Mouse (Mus musculus) intestine, embryonic 14.5 days (tissue): ENCODE data around the gene Ctsd. TPM values are rescaled to one million over a fixed set of nuclear protein-coding genes. Genes with fewer than 3 reads are reported as not detected.

Experiments
- ATAC-seq: fragments of 200-750 bp; cut with Nextera tagmentation; replicated peaks from 2 replicates; pipeline ENCODE4 v1.8.0; 2017; ENCODE audit warnings: low read depth, moderate number of reproducible peaks, moderate TSS enrichment, moderate library complexity; ENCODE audit not compliant: low FRiP score, low TSS enrichment
- DNase-seq: peaks from one replicate; pipeline ENCODE4 v3.0.0-alpha.2; 2018; ENCODE audit warnings: low spot score
- H3K27ac ChIP-seq: fragments of 300-500 bp; sonication (generic); 2 replicates; pipeline ENCODE4 v1.5.1; 2014; ENCODE audit warnings: low read depth, mild to moderate bottlenecking, control low read depth
- H3K27me3 ChIP-seq: fragments of 300-500 bp; sonication (generic); replicated peaks from 2 replicates; pipeline ENCODE4 v1.6.1; 2014; ENCODE audit warnings: low read length, control low read depth; ENCODE audit not compliant: control insufficient read depth, insufficient read depth
- H3K36me3 ChIP-seq: fragments of 300-500 bp; sonication (generic); 2 replicates; pipeline ENCODE4 v1.6.1; 2014; ENCODE audit warnings: low read length, control low read depth; ENCODE audit not compliant: control insufficient read depth, insufficient read depth
- H3K4me1 ChIP-seq: fragments of 300-500 bp; sonication (generic); replicated peaks from 2 replicates; pipeline ENCODE4 v1.6.1; 2014; ENCODE audit warnings: low read length, control low read depth, mixed read lengths; ENCODE audit not compliant: control insufficient read depth, insufficient read depth
- H3K4me2 ChIP-seq: fragments of 300-500 bp; sonication (generic); 2 replicates; pipeline ENCODE4 v1.6.1; 2014; ENCODE audit warnings: low read length
- H3K4me3 ChIP-seq: fragments of 300-500 bp; sonication (generic); 2 replicates; pipeline ENCODE4 v1.5.1; 2014; ENCODE audit warnings: low read depth, low read length, control low read depth, mixed read lengths
- H3K9ac ChIP-seq: fragments of 300-500 bp; sonication (generic); 2 replicates; pipeline ENCODE4 v1.6.1; 2014; ENCODE audit warnings: mild to moderate bottlenecking, low read length
- H3K9me3 ChIP-seq: fragments of 300-500 bp; sonication (generic); 2 replicates; pipeline ENCODE4 v1.6.1; 2016; ENCODE audit warnings: low read length, control low read depth; ENCODE audit not compliant: control insufficient read depth
- WGBS: fragments of 180-500 bp; shearing (Covaris S2); extraction: QIAGEN DNeasy Blood & Tissue Kit; methylation state at CpG from one replicate; pipeline ENCODE4 v1.1.7; 2014; 5-methylcytosine and 5-hydroxymethylcytosine counted together
- polyA plus RNA-seq: library from polyadenylated mRNA; unstranded; fragments of >200 nt; fragmentation: Nextera tagmentation; extraction: Ambion mirVana; gene quantifications from 2 replicates; pipeline ENCODE4 v1.2.1, GENCODE M21; 2014

Ctsd gene
- polyA plus RNA-seq, 1 experiment from 2014 or later: 248 TPM

GRCm38 (mm10) chr7:142386621-142387201 is 1.1 kb downstream of the Ctsd start:
- Histone ChIP-seq H3K36me3 (peaks cover 38% of the 10 kb centered on the region), H3K9ac (peak overlapping the region; percentile 78), H3K4me3 (peak overlapping the region; percentile 96), H3K27ac (peak overlapping the region; percentile 73; the same call in 1 of the 2 replicates), H3K4me1 (peaks cover 13% of the 10 kb centered on the region), H3K9me3 (no peaks in the 10 kb centered on the region), H3K4me2 (peak overlapping the region; percentile 89), H3K27me3 (no peaks in the 10 kb centered on the region)
- ATAC-seq: 0 out of 2 replicates have a peak, but pooled peaks have one; percentile 1
- DNase-seq: peak; percentile 64
- 56% methylated on average over 6 of the region's 6 CpGs for WGBS

DNA sequence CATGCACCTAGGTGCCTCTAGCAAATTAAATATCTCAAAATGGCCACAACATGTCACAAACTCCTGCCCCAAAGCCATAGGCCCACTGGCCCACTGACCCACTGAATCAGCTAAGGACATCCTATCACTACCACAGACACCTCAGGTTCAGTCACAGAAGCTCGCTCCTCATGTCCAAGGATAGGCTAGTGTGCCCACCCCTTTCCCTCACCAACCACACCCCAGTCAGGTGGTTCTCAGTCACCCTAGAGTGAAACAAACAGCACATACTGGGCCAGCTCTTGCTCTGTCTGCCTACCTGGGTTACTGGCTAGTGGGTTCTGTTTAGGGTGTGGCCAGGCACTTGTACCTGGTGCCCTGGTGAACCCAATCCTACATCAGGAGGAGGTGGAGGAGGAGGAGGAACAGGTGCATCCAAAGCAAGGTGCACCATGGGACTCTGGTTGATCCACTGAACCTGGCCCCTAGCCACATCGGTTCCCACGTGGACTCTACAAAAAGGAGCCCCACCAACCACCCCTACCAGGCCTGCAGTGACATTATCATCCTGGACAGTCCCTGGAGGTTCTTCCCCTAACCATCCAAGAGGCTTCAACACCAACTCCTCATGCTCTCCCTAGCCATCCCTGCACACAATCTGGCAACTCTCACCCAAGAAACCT is 2.0 kb downstream of the Ctsd start:
- Histone ChIP-seq H3K9ac (no peak overlapping the region), H3K36me3 (peaks cover 45% of the 10 kb centered on the region), H3K4me1 (peaks cover 13% of the 10 kb centered on the region), H3K27me3 (no peaks in the 10 kb centered on the region), H3K4me3 (no peak overlapping the region), H3K27ac (no peak overlapping the region), H3K9me3 (no peaks in the 10 kb centered on the region), H3K4me2 (peak overlapping the region; percentile 89; the same call in 1 of the 2 replicates)
- ATAC-seq (no peak), DNase-seq (no peak)
- 85% methylated on average over 3 of the region's 3 CpGs for WGBS

DNA sequence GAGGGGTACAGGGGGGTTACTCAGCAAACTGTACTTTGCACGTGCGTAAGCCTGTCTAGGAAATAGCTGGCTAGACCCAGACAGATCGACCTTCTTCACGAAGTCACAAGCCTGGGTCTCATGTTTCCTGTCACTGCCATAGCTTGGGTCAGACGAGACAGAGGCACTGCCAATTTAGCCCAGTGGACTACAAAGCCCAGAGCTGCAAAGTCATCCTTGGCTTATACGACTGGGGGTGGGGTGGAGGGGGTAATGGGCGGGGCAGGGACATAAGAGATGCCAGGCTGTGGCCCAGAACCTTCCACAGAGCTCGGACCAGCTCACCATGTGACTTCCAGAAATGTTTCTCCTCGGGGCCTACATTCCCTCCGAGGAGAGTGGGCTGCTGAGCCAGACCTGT is 3.5 kb downstream of the Ctsd start:
- Histone ChIP-seq H3K4me3 (no peak overlapping the region), H3K4me2 (no peak overlapping the region), H3K27me3 (no peaks in the 10 kb centered on the region), H3K9ac (no peak overlapping the region), H3K4me1 (peaks cover 13% of the 10 kb centered on the region), H3K27ac (no peak overlapping the region), H3K36me3 (peaks cover 61% of the 10 kb centered on the region), H3K9me3 (no peaks in the 10 kb centered on the region)
- no peak for DNase-seq
- no peak for ATAC-seq
- WGBS: 79% methylated on average over 10 of the region's 10 CpGs

DNA sequence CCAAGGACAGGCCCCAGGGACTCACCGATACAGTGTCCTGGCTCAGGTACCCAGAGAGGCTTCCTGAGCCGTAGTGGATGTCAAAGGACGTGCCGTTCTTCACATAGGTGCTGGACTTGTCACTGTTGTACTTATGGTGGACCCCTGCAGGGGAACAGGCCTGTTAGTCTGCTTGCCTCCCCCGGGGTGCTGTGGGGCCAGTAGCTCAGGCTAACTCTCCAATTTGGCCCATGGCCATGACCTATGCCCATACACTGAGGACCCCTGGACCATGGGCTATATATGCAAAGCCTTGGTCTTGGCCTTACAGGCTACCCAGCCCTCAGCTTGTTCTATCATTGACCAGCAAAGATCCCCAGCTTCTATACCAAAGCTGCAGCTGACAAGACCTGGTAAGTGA is 5.3 kb downstream of the Ctsd start, which contains the start of gene Gm49369:
TSS of gene Gm49369 (minus strand) at position 101 of the 400 bp plus-strand sequence.
- Histone ChIP-seq H3K36me3 (peaks cover 77% of the 10 kb centered on the region), H3K27me3 (no peaks in the 10 kb centered on the region), H3K4me1 (peaks cover 13% of the 10 kb centered on the region), H3K9ac (no peak within 1 kb of the TSS), H3K9me3 (no peaks in the 10 kb centered on the region), H3K27ac (no peak within 1 kb of the TSS), H3K4me3 (no peak within 1 kb of the TSS), H3K4me2 (no peak within 1 kb of the TSS)
- no peak for DNase-seq
- no peak for ATAC-seq
- 95% methylated on average over 5 of the region's 5 CpGs for WGBS

DNA sequence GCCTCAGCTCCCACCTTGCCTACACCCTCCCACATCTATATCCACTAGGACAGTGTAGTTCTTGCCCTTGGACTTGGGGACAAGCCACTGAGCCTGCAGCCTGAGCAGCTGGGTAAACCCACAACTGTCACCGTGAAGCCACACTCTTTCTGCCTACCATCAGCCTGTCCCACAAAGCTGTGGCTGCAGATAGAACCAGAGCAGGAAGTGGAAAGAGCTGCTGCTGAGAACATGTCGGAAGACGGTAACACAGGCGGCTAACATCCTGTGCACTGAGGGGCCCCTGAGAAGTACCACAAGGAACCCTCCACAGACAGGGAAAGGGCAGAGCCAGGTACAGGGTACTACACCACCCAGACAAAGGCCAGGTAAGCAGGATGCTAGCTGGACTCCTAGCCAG is 6.7 kb downstream of the Ctsd start:
- peaks cover 91% of the 10 kb centered on the region for H3K36me3 ChIP-seq
- ATAC-seq: no peak
- no peak for DNase-seq
- 87% methylated on average over 4 of the region's 4 CpGs for WGBS
- no peaks in the 10 kb centered on the region for H3K27me3 ChIP-seq
- peaks cover 3% of the 10 kb centered on the region; the same call in 1 of the 2 replicates for H3K4me1 ChIP-seq
- H3K9me3 ChIP-seq: no peaks in the 10 kb centered on the region
- no peak overlapping the region for H3K9ac ChIP-seq
- no peak overlapping the region for H3K27ac ChIP-seq
- no peak overlapping the region for H3K4me3 ChIP-seq
- H3K4me2 ChIP-seq: no peak overlapping the region

DNA sequence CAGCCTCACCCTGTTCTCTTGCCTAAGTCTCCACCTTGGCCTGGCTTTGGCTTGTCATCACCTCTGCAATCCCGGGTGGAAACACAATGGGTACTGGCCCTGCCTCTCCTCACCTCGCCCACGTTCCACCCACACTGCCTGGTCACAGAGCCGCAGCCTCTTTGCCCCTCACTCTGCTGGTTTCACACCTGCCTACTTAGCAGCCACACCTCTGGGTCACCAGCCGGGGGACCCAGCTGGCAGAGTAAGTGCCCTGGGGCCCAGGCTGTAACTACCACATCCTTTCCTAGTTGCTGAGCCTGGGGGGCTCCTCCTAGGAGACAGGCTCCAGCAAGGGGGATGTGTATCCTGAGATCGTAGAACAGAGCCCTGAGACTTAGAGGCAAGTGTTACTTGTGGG is 8.7 kb downstream of the Ctsd start:
- Histone ChIP-seq H3K4me1 (no peaks in the 10 kb centered on the region), H3K9me3 (no peaks in the 10 kb centered on the region), H3K27me3 (no peaks in the 10 kb centered on the region), H3K36me3 (peaks cover 86% of the 10 kb centered on the region), H3K4me2 (no peak overlapping the region), H3K9ac (no peak overlapping the region), H3K4me3 (no peak overlapping the region), H3K27ac (no peak overlapping the region)
- no peak for DNase-seq
- 81% methylated on average over 6 of the region's 6 CpGs for WGBS
- no peak for ATAC-seq

DNA sequence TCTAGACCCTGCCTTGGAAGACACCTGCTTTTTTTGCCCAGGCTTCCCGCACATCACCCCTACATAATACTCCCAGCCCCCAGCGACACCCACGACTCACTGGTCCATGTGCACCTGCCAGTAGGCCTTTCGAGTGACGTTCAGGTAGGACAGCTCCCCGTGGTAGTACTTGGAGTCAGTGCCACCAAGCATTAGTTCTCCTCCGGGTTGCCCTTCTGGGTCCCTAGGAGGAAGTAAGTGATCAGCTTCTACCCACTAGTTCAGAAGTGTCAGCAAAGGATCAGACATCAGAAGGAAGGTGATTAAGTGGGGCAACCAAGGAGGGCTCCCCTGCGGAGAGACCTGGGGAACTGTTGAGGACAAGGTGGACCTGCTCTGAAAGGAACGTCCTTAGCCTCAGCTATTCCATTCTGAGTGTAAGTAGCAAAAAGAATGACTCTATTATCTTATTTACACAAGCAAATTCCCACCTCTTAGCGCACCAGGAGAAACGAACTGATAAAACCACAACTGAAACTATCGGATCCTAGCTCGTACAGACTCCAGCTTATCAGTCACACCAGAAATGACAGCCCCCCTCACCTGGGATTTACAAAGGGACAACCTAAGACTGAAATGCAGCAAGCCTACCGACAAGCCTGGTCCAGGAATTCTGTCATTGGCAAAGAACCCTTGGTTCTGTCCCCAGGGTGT is 10.5 kb downstream of the Ctsd start:
- Histone ChIP-seq H3K9me3 (no peaks in the 10 kb centered on the region), H3K4me3 (no peak overlapping the region), H3K27me3 (peaks cover 8% of the 10 kb centered on the region), H3K9ac (no peak overlapping the region), H3K4me2 (no peak overlapping the region), H3K4me1 (no peaks in the 10 kb centered on the region), H3K27ac (no peak overlapping the region), H3K36me3 (peaks cover 68% of the 10 kb centered on the region)
- ATAC-seq (no peak), DNase-seq (no peak)
- 84% methylated on average over 14 of the region's 14 CpGs for WGBS

GRCm38 (mm10) chr7:142376096-142376495 is 11.7 kb downstream of the Ctsd start:
- Histone ChIP-seq H3K4me1 (peaks cover 4% of the 10 kb centered on the region; the same call in 1 of the 2 replicates), H3K9ac (no peak overlapping the region), H3K4me2 (no peak overlapping the region), H3K27ac (no peak overlapping the region), H3K27me3 (peaks cover 21% of the 10 kb centered on the region), H3K9me3 (no peaks in the 10 kb centered on the region), H3K4me3 (no peak overlapping the region), H3K36me3 (peaks cover 57% of the 10 kb centered on the region)
- WGBS: 79% methylated on average over 4 of the region's 4 CpGs
- no peak for ATAC-seq
- DNase-seq: no peak
